Mouse (Mus musculus): Measurements from ENCODE around the gene Filip1. TPM values are rescaled to one million over a fixed set of nuclear protein-coding genes. Genes with fewer than 3 reads are reported as not detected.

Gene Filip1
- polyA plus RNA-seq, 1 experiment, result 1.1 TPM

DNA sequence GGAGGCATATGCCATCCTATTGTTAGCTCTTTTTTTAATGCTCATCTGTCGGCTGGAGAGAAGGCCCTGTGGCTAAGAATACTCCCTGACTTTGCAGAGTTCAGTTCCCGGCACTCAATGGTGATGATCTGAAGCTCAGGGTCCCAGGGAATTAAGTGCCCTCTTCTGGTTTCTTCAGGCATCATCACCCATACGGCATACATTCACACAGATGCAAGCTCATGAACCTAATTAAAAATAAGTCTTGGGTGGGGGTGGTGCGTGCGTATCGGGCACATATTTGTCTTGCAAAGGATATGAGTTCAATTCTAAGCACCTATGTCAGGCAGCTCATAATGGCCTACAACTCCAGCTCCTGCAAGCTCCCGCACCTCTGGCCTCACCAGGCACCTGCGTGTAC lies 39.1 kb downstream of the Filip1 start:
- no peak for DNase-seq (ENCODE audit: low read depth in 1 of 2, low spot score in 2 of 2)
- 92% methylated on average over 8 of the region's 8 CpGs for WGBS
- 0 out of 2 replicates have a peak, but pooled peaks cover 1% of the 10 kb centered on the region for H3K27me3 ChIP-seq (ENCODE audit: control insufficient read depth, insufficient read depth, low read length)
- TF ChIP-seq CTCF (IDR thresholded peaks at IDR 0.05; ENCODE audit: extremely low read depth, insufficient read depth, insufficient read length, insufficient replicate concordance) (no peak), POLR2A (IDR thresholded peaks at IDR 0.05; ENCODE audit: low read depth, low read length) (no peak)
- no peaks in the 10 kb centered on the region for H3K4me1 ChIP-seq (ENCODE audit: control insufficient read depth, insufficient read depth, insufficient read length)
- no peak overlapping the region for H3K4me3 ChIP-seq (ENCODE audit: extremely low read depth, insufficient read depth, insufficient read length)
- H3K36me3 ChIP-seq (ENCODE audit: control insufficient read depth, insufficient read depth, low read length), result no peaks in the 10 kb centered on the region
- H3K27ac ChIP-seq (ENCODE audit: insufficient read depth, low read length), result no peak overlapping the region

- H3K36me3 ChIP-seq (ENCODE audit: control insufficient read depth, insufficient read depth, low read length), result no peaks in the 10 kb centered on the region
- DNase-seq (ENCODE audit: low read depth in 1 of 2, low spot score in 2 of 2), result no peak
- H3K4me1 ChIP-seq (ENCODE audit: control insufficient read depth, insufficient read depth, insufficient read length), result no peaks in the 10 kb centered on the region
- H3K27ac ChIP-seq (ENCODE audit: insufficient read depth, low read length), result no peak overlapping the region
- no peak overlapping the region for H3K4me3 ChIP-seq (ENCODE audit: extremely low read depth, insufficient read depth, insufficient read length)
- TF ChIP-seq POLR2A (IDR thresholded peaks at IDR 0.05; ENCODE audit: low read depth, low read length) (no peak), CTCF (IDR thresholded peaks at IDR 0.05; ENCODE audit: extremely low read depth, insufficient read depth, insufficient read length, insufficient replicate concordance) (no peak)
- 90% methylated on average over 6 of the region's 6 CpGs for WGBS
- 0 out of 2 replicates have a peak, but pooled peaks cover under 1% of the 10 kb centered on the region for H3K27me3 ChIP-seq (ENCODE audit: control insufficient read depth, insufficient read depth, low read length)
Observed at GRCm38 (mm10) chr9:79972705-79973104, 39.9 kb downstream of the Filip1 start.

DNA sequence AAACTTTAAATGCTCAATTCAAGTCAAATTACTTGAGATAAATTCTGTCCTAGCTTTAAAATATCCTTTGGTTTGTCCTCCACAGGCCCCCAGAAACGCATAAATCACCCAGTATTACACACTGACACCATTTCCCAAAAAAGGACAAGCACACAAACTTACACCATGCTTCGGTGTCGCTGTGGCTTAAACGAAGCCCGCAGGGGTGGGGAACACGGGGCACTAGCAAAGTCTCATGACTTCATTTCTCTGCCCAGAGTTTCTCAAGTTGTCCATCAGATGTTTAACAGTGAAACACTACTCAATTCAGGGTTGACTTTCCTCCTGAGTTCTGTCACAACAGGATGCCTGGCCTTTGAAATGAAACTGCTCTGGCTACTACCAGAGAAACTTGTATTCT lies 41.0 kb downstream of the Filip1 start:
- no peaks in the 10 kb centered on the region for H3K36me3 ChIP-seq (ENCODE audit: control insufficient read depth, insufficient read depth, low read length)
- no peak overlapping the region for H3K27ac ChIP-seq (ENCODE audit: insufficient read depth, low read length)
- no peak overlapping the region for H3K4me3 ChIP-seq (ENCODE audit: extremely low read depth, insufficient read depth, insufficient read length)
- no peaks in the 10 kb centered on the region for H3K4me1 ChIP-seq (ENCODE audit: control insufficient read depth, insufficient read depth, insufficient read length)
- no peak for TF ChIP-seq POLR2A (IDR thresholded peaks at IDR 0.05; ENCODE audit: low read depth, low read length)
- TF ChIP-seq CTCF (IDR thresholded peaks at IDR 0.05; ENCODE audit: extremely low read depth, insufficient read depth, insufficient read length, insufficient replicate concordance), result no peak
- 17% methylated on average over 6 of the region's 6 CpGs for WGBS
- H3K27me3 ChIP-seq (ENCODE audit: control insufficient read depth, insufficient read depth, low read length), result no peaks in the 10 kb centered on the region
- no peak for DNase-seq (ENCODE audit: low read depth in 1 of 2, low spot score in 2 of 2)

- Histone ChIP-seq H3K36me3 (ENCODE audit: control insufficient read depth, insufficient read depth, low read length) (no peaks in the 10 kb centered on the region), H3K27ac (ENCODE audit: insufficient read depth, low read length) (no peak overlapping the region), H3K4me1 (ENCODE audit: control insufficient read depth, insufficient read depth, insufficient read length) (no peaks in the 10 kb centered on the region), H3K27me3 (ENCODE audit: control insufficient read depth, insufficient read depth, low read length) (no peaks in the 10 kb centered on the region), H3K4me3 (ENCODE audit: extremely low read depth, insufficient read depth, insufficient read length) (no peak overlapping the region)
- TF ChIP-seq CTCF (IDR thresholded peaks at IDR 0.05; ENCODE audit: extremely low read depth, insufficient read depth, insufficient read length, insufficient replicate concordance) (no peak), POLR2A (IDR thresholded peaks at IDR 0.05; ENCODE audit: low read depth, low read length) (no peak)
- 33% methylated on average over 8 of the region's 8 CpGs for WGBS
- no peak for DNase-seq (ENCODE audit: low read depth in 1 of 2, low spot score in 2 of 2)
Observed at GRCm38 (mm10) chr9:79970659-79971118, 42.0 kb downstream of the Filip1 start.

DNA sequence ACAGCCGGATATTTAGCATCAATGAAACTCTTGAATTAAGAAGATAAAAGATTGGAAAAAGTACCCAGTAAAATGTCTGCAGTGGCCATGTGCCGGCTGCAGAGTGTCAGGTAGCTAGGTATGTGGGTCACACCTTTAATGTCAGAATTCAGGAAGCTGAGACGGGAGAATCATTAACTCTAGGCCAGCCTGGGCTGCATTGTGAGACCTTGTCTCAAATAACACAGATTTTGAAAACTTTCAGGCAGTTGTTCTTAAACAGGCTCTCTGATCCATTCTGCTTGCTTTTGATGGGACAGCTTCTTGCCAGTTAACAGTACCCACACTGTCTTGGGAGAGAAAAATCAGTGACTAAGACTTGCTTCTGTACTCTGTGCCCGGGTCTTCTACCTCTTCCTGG lies 43.1 kb downstream of the Filip1 start:
- WGBS, result 90% methylated on average over 4 of the region's 4 CpGs
- no peaks in the 10 kb centered on the region for H3K27me3 ChIP-seq (ENCODE audit: control insufficient read depth, insufficient read depth, low read length)
- TF ChIP-seq POLR2A (IDR thresholded peaks at IDR 0.05; ENCODE audit: low read depth, low read length) (no peak), CTCF (IDR thresholded peaks at IDR 0.05; ENCODE audit: extremely low read depth, insufficient read depth, insufficient read length, insufficient replicate concordance) (no peak)

DNA sequence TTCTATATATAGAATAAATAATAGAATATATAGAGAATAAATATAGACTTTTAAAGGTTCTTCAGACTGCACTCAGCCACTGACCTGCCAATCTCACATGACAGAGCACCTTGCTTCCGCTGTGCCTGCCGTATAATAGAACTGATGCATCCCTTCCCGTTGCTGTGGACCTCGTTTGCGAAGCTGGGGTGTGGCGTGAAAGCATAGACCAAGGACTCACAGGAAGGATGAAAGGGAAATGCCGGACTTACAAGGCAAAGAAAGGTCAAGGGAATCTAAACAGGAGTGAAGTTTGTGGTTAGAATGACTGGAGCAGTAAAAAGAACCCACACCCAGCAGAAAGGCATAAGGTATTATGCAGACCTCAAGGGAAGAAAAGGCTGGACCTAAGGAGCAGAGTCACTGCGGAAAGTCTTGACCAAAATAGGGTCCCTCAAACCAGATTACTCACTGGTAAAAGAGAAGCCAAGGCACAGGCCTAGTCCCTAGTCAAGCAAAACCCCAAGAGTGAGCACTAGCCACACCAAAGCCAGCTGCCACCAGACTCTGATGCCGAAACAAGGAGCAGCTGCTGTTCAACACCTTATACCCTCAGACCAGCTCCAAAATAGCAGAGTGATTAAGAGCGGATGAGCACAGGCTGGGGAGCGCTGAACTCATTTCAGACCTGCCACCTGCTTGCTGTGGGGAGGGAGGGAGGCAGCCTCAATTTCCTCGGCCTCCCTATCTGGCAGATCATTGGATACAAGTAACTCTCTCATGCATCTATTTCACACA lies 45.8 kb downstream of the Filip1 start:
- H3K36me3 ChIP-seq (ENCODE audit: control insufficient read depth, insufficient read depth, low read length), result no peaks in the 10 kb centered on the region
- 90% methylated on average over 12 of the region's 12 CpGs for WGBS
- no peak overlapping the region for H3K4me3 ChIP-seq (ENCODE audit: extremely low read depth, insufficient read depth, insufficient read length)
- no peaks in the 10 kb centered on the region for H3K27me3 ChIP-seq (ENCODE audit: control insufficient read depth, insufficient read depth, low read length)
- H3K27ac ChIP-seq (ENCODE audit: insufficient read depth, low read length), result no peak overlapping the region
- H3K4me1 ChIP-seq (ENCODE audit: control insufficient read depth, insufficient read depth, insufficient read length), result no peaks in the 10 kb centered on the region
- no peak for DNase-seq (ENCODE audit: low read depth in 1 of 2, low spot score in 2 of 2)
- TF ChIP-seq POLR2A (IDR thresholded peaks at IDR 0.05; ENCODE audit: low read depth, low read length) (no peak), CTCF (IDR thresholded peaks at IDR 0.05; ENCODE audit: extremely low read depth, insufficient read depth, insufficient read length, insufficient replicate concordance) (no peak)

More for the DNA sequence above, 43.1 kb downstream of the Filip1 start:
- Histone ChIP-seq H3K27ac (ENCODE audit: insufficient read depth, low read length) (no peak overlapping the region), H3K36me3 (ENCODE audit: control insufficient read depth, insufficient read depth, low read length) (no peaks in the 10 kb centered on the region), H3K4me1 (ENCODE audit: control insufficient read depth, insufficient read depth, insufficient read length) (no peaks in the 10 kb centered on the region), H3K4me3 (ENCODE audit: extremely low read depth, insufficient read depth, insufficient read length) (no peak overlapping the region)
- no peak for DNase-seq (ENCODE audit: low read depth in 1 of 2, low spot score in 2 of 2)

Measured in spleen, adult 2 months (tissue).